Mouse (Mus musculus) ES-E14 (cell line): ENCODE data around the gene Ltc4s.

Experiments
- CHD2 ChIP-seq: IDR thresholded peaks from 2 replicates; pipeline ENCODE4 v1.6.1; 2014; ENCODE audit warnings: mild to moderate bottlenecking, low read depth, low read length, inconsistent platforms
- HCFC1 ChIP-seq: IDR thresholded peaks from 2 replicates; pipeline ENCODE4 v1.6.1; 2012; ENCODE audit warnings: low read length, inconsistent platforms, borderline replicate concordance; ENCODE audit not compliant: insufficient read depth
- MAFK ChIP-seq: IDR thresholded peaks from 2 replicates; pipeline ENCODE4 v1.6.1; 2014; ENCODE audit warnings: mild to moderate bottlenecking, low read depth, low read length, inconsistent platforms; ENCODE audit not compliant: insufficient read depth
- ZC3H11A ChIP-seq: IDR thresholded peaks from 2 replicates; pipeline ENCODE4 v1.6.1; 2012; ENCODE audit warnings: low read depth, mild to moderate bottlenecking, inconsistent platforms, low read length, borderline replicate concordance
- ZNF384 ChIP-seq: IDR thresholded peaks from 2 replicates; pipeline ENCODE4 v1.6.1; 2012; ENCODE audit warnings: low read depth, low read length, inconsistent platforms

GRCm38 (mm10) chr11:50231411-50231810 lies 7.0 kb downstream of the Ltc4s start:
- TF ChIP-seq ZNF384 (no peak), HCFC1 (no peak), CHD2 (no peak), ZC3H11A (no peak), MAFK (no peak)
